Mouse (Mus musculus) megakaryocyte, adult 5-6 weeks (primary cell): ENCODE measurements at regions not wholly inside any gene's neighbourhood (a gene's known extent, or its start where the extent isn't known, plus 50 kb on each side); places are given as distances from the start of the nearest gene placed in this dataset.

Experiments
- ATAC-seq: 2 replicates; pipeline ENCODE4 v1.8.0; 2016; ENCODE audit warnings: mild to moderate bottlenecking, inconsistent platforms; ENCODE audit not compliant: poor library complexity, severe bottlenecking

DNA sequence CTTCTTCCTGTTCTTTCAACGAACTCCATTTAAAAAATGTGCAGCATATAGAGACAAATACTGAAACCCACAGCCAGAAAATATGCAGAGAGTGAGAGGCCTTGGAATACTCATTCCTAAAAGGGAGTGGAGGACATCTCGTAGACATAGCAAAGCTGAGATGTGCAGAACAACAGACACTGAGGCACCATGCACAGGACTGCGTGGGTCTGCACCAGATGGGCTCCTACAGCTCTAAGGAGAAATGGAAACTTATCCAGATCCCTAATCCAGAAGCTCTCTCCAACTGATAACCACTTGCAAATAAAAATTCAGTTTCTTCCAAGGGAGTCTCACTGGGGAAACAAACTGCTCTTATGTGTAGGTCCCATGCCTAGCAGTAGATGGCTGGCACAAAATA is 101.6 kb downstream of the Slc25a24 start:
- ATAC-seq = no peak

DNA sequence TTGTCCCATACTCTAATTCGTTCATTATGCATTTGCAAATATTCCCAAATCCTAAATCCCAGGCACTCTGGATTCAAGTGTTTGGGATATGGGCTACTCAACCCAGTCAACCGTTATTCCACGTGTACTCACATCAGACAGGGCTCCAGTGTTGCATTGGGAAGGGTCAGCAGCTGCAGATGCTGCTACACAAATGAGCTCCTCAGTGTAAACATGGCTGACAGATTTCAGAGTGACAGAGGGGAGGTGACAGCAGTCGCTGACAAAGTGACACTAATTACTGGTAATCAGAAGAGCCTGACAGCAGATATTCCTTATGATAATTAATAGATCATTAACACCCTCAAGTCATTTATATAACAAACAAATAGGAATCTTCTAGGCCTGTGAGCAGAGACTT is 106.2 kb upstream of the Vav3 start:
- no peak for ATAC-seq

DNA sequence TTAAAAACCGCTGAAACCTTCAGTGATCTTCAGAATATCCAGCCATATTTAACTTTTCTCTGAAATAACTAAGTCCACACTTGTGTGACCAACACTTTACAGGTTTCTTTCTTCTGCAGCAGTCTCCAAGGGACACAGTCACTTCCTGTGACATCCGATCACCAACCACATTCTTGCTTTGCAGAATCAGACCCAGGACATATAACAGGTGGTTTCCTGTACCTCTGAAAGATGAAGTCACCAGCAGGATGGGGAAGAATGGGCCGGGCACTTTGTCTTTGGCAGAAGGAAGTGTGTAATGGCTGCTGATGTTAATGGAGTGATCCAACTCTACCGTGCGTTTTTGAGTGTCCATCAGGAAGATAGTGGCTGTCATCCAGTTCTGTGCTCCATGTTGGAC is 103.5 kb upstream of the Vav3 start:
- ATAC-seq = 0 out of 2 replicates have a peak, but pooled peaks have one; percentile 15

DNA sequence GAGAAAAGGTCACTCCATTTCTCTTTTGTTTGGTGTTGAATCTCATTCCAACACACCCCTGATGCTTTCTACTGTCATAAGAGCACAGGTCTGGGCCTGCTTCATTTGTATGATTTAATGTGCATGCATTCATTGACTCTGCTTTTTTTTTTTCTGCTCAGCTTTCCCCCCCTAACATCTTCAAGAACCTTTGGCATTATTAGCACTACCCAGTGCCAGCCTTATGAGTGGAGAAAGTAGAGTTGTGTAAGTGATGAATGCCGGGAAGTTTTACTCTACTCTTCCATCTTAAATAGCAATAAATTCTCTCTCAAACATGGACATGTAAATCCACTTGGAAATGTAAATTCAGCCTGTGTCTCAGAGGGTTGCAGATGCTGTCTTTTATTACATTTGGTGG is 97.0 kb upstream of the Vav3 start:
- ATAC-seq = no peak

DNA sequence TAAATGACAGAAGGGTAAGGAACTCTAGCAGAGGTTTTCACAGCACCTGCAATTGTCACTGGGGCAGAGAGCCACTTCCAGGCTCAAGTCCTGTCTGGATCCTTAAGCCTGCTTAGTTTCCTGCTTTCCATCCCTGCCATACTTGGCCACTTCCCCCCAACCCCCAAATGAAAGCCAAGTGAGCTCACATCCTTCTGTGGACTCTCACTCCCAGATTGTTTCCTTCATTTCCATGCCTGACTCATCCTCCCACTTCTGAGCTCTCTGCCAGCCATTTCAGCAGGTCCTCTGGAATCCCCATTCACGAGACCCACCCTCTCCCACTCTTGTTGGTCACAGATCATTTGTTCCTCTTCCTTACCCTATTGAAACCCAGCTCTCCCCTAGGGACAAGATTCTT is 91.7 kb upstream of the Vav3 start:
- ATAC-seq = no peak

DNA sequence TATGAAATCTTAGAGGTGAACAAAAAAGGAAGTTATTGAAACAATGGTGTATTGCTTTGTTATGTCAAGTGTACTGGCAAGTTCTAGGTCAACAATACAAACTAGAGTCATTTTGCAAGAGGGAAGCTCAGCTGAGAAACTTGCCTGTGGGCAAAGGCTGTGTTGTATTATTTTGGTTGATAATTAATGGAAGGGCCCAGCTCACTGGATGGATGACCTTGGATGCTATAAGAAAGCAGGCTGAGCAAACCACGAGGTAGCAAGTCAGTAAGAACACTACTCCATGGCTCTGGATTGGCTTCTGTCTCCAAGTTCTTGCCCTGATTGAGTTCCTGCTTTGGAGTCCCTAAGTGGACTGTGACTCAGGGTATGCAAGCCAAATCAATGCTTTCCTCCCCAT is 91.1 kb upstream of the Vav3 start:
- no peak for ATAC-seq

DNA sequence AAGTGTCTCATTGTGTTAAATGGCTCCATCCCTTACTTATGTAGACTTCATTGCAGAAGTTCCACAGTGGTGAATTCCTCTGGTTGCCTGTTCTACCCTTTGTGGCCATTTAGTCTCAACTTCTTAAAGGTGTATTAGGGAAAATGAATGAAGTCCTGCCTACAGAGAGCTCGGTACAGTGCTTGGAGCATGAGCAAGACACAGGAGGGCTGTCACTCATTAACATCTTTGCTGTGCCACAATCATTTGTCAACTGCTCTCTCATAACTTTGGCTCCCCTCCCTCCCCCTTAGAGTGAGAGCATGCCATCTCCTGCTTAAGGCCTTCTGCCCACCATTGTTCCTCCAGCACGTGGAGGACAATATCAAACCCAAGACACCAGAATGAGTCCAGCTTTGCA is 90.5 kb upstream of the Vav3 start:
- no peak for ATAC-seq

DNA sequence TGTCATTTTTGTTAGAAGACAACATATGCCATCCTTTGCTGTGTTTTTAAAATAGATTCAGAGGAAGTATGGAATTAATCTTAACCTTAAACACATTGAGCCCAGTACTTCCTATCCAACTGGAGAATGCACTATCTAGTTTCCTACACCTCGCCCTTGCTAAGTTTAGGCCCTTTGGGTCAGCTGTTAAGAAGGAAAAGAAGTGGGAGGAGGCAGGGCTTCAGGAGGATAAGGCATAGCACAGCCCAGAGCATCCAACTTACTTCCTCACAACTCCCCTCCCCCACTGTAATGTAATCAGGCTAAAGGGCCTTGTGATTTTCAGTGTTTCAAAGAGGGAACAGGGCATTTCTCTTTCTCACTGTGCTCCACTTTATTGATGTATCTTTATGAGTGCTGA is 88.7 kb upstream of the Vav3 start:
- peak; percentile 48 for ATAC-seq

DNA sequence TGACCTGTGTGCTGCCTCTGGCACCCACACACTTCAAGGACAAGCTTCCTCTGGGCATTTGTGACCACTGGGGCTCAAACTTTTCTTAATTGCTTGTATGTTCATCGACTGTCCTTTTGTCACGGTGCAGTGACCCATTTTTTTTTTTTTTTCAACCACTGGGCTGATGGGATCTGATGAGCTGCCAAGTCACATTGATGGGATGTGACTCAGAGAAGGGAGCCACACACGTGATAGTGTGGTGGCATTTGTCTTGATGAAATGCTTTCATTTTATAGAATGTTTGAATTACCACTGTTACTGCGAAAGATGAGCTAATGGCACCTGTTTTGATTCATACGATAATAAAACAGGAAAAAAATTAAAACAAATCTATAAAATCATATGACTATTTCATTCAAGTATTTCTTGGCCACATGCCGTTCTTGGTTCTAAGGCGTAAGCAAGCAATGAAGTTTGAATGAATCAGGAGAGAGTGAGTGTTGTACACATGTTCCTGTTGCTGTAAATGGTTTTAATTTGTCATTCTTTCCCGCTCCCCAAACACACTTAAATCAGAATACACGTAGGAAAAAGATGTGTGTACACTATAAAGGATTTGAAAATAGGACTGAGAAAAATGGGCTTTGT is 86.3 kb upstream of the Vav3 start:
- no peak for ATAC-seq

DNA sequence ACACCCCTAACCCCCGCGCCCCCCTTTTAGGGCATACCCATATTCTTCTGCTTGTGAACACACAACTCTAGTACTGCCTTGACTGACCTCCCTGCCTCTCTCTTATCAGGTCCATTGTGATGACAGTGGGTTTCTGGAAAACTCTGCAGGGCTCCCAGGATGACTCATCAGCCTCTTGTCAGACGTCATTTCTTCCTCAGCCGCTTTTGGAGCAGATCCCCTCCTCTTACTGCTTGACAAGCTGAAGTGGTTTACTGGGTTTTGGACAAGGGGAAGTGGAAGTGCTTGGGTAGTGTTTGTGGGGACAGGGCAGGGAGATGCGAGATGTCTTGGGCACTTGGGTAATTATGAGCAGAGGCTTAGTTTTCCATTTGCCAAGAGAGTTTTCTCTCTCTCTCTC is 85.5 kb upstream of the Vav3 start:
- ATAC-seq = peak; percentile 95

DNA sequence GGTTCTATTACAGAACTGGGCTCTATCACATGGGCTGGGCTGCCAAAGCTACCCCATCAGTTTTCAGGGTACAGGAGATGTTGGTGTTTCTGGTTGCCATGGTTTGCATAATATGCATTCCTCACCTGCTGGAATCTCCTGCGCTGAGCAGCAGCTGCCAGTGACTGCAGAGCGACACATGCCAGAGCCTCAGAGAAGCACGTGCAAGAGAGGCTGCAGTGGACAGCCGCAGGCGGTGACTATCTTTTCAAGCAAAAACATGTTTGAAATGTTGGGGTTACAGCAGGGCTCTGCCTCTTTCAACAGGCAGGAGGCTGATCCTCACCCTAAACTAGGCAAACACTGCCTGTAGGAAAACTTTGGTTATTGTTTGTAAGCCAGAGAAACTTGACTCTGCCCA is 83.7 kb upstream of the Vav3 start:
- ATAC-seq = no peak

DNA sequence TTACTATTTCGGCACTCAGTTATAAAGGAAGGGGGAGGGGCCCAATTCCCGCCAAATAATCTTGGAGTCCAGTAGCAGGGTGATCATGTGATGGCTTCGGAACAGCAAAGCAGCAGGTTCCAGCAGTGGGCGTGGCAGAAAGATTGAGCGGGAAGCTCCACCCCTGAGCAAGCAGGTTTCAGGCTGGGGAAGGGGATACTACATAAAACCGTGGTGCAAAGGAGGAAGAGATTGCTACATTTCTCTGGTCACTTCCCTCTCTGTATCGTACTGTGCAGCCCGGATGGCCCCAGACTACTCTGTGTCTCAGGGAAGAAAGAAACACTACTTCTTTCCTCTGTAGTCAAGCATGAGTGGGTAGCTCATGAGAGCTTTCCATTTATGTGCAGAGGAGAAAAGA is 73.5 kb upstream of the Vav3 start:
- peak; percentile 99 for ATAC-seq

DNA sequence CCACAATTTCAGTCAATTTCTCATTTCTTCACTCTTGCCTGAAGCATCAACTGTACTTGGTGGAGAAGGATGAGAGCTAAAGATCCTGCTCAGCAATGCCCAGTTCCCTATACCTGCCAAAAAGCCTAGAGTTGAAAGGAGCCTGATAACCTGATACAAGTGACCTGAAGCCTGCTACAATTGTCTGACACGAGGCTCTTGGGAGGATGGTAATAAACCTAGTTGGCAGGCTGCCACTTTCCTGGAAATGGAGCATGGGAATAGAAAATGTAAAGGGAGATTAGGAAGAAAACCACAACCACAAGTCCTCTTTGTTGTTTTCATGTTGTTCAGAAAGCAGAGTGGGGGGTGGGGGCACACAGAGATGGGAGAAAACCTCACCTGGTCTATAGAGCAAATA is 69.7 kb upstream of the Vav3 start:
- no peak for ATAC-seq

DNA sequence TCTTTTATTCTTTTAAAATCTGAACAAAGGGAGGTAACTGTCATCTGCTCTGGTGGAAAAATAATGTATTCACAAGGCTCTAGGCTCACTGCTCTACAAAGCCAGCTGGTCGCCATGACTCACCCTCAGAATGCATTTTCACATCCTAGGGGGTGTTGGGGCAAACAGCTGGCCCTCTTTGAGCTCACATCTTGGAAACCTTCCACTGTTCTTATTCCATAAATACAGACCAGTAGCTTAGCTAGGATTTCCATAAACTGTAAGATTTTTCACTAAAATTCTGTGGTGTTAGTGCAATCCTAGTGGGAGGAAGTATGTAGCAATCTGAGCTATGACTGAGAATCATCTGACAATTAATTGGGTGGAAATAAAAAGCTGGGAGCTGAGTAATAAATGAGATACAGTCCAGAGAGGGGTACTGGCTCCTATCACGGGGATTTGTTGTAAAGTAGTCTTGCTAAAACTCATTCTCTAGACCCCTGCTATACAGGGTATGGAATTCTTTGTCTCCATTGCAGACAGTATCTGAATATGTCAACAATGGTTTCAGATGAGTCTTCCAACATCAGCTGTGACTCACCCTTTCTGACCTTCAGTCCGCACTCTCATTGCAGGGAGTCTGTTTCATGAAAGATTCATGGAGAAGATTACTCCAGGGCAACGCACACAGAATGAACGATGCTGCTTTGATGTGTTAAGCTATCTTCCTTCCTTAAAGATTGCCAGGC is 67.2 kb upstream of the Vav3 start:
- ATAC-seq = no peak

DNA sequence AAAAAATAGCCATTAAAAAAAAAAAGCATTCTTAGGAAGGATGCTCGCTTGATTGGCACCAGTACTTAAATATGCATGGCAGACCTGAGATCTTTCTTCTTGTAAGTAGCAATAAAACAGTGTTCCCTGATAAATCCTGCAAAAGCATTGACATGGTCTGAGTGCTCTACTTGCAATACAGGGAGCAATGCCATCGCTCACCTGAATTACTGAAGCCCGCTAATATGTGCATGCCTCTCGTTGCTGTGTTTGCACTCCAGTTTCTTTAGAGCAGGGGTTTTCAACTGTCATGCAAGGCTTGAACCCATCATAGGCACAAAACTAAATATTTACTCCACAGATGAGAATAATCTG is 66.7 kb upstream of the Vav3 start:
- ATAC-seq = no peak

DNA sequence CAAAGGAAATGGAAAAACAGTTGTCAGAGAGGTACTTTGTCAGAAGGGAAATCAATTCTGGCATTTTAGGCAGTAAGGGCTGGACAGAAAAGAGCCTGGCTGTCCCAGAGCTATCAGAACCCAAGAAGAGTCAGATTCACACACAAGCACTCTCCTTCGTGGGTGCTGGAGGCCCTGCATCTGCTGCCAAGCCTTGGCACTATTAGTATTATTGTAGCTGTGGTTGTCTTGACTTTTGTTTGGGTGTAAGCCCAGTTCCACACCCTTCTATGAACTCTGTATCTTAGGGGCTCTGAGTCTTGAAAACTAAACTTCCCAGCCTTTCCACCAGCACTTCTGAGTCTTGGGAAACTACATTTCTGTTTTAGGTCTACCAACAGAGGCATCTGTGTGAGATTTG is 61.4 kb upstream of the Vav3 start:
- no peak for ATAC-seq

DNA sequence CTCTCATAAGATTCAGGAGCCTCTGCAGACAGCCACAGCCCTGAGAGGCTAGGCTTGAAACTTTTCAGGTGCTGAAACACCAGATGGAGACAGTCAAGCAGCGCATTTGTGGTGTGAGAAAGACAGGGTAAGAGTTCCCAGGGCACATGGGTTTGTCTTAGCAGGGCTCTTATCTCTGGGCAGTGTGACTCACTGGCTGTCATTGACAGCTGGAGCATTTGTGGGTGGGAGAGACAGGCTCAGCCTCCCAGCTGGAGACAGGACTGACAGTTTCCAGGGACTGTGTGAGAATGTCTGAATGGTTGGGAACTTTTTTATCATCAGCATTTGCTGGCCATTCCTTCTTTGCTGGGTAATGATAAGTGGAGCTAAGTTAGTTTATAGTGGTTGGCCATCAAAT is 53.9 kb upstream of the Vav3 start:
- ATAC-seq = no peak
